Mouse (Mus musculus) ES-CJ7 (cell line): ENCODE data around the gene Gm20509.
A peak's percentile ranks its signal among the peaks of the same experiment; 100 is the strongest.
"Not testable (repeated sequence)": the region's sequence is repeated elsewhere in the genome, so short reads cannot be mapped to it uniquely, and the experiment has no call there.

ENCODE experiments used
- DNase-seq: peaks from one replicate; pipeline ENCODE4 v3.0.0; 2011; ENCODE audit warnings: low read depth, low spot score

Gm20509 gene

DNA sequence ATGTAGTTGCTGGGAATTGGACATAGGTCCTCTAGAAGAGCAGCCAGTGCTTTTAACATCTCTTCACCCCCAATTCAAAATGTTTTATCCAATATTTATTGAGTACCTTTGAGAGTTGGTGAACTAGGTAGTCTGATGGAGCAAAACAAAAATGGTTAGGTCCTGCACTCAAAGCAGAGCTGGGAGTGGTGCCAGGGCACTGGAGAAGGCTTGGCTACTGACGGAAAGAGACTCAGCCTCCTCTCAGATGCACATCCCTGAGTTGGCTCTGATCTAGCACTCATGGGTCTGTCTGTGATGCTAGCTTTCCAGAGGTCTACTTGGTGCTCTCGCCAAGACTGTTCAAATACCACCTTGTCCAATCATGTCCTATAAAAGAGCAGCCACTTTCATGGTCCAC lies 4.4 kb upstream of the Gm20509 start:
- no peak for DNase-seq

DNA sequence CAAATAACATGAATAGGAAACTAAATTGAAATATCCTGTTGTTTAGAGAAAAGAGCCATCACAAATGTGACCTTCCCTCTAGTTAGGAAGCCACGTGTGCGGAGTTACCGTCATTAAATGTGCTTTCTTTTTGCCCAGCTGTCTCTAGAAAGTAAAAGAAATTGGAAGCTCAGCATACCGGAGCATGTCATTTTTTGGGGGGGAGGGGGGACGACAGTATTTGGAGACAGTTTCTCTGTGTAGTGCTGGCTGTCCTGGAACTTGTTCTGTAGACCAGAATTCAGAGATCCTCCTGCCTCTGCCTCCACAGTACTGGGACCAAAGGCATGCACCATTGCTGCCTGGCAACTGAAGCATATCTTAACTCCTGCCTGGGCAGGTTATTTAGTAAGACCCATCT lies 734 bp upstream of the Gm20509 start, which contains the start of gene Khdc3:
Khdc3 (plus strand) TSS at position 301 of the 400 bp plus-strand sequence.
- no peak for DNase-seq

DNA sequence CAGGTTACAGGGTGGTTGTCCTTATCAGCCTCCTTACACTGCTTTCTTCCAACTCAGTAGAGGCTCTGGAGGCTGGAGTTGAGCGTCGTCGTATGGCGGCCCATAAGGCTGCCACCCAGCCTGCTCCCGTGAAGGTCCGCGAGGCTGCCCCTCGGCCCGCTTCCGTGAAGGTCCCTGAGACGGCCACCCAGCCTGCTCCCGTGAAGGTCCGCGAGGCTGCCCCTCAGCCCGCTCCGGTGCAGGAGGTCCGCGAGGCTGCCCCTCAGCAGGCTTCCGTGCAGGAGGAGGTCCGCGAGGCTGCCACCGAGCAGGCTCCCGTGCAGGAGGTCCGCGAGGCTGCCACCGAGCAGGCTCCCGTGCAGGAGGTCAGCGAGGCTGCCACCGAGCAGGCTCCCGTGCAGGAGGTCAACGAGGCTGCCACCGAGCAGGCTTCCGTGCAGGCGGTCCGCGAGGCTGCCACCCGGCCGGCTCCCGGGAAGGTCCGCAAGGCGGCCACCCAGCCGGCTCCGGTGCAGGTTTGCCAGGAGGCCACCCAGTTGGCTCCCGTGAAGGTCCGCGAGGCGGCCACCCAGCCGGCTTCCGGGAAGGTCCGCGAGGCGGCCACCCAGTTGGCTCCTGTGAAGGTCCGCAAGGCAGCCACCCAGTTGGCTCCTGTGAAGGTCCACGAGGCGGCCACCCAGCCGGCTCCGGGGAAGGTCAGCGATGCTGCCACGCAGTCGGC lies 1.0 kb downstream of the Gm20509 start:
- DNase-seq: no peak

GRCm38 (mm10) chr9:73103880-73104198 lies 1.6 kb downstream of the Gm20509 start:
- no peak for DNase-seq

GRCm38 (mm10) chr9:73105141-73105540 lies 2.9 kb downstream of the Gm20509 start:
- DNase-seq: no peak

DNA sequence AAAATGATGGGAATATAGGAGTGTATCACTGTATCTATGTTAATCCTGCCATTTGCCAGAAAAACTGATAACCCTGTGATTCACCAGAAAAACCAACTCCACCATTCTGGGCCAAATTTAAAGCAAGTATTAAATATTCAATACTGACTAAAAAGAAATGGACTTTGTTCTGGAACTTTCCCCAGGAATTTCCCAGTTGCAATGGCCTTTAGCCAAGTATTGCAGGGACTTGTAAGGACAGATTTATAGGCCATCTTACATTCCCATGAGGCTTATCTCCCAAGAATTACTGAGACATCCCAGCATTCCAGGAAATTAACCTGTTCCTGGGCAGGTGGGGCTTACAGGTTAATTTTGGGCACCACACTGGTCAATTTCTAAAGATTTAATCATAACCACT lies 3.5 kb downstream of the Gm20509 start:
- DNase-seq: no peak

- peak; percentile 97 for DNase-seq
These were observed 10.9 kb downstream of the Gm20509 start, which contains the start of gene Rsl24d1 for GRCm38 (mm10) chr9:73112919-73113906. Gene Rsl24d1, plus strand, starts transcription at chr9:73113426.

DNA sequence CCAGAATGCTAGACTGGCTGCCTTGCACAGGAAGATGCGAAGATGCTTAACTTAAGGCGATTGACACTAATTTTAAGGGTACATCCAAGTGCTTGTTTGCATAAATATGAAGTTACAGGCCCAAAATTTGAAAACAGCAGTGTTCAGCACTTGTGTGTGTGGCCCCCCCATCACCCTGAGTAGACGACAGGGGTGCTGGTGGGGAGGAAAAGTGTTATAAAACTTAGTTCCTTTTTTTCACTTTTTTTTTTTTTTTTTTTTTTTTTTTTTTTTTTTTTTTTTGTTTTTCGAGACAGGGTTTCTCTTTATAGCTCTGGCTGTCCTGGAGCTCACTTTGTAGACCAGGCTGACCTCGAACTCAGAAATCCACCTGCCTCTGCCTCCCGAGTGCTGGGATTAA lies 14.4 kb downstream of the Gm20509 start:
- not testable (repeated sequence) for DNase-seq

DNA sequence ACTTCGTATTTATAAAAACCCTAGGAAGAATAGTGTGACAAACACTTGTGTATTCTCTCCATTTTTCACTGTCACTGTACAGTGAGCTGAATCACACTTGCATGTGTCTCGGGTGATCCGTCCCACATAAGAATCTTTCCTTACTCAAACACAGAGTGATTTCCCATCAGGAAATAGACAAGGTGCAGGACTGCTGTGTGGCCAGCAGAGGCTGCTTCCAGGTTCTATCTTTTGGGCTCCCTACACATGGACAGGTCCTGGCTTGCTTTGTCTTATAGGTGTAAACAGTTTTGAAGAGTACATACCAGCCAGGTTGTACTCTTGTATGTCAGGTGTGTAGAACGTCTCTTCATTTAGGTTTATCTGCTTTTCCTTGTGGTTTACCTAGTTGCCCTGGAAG lies 15.7 kb downstream of the Gm20509 start:
- peak; percentile 45 for DNase-seq

- peak; percentile 68 for DNase-seq
These were observed 19.5 kb downstream of the Gm20509 start for GRCm38 (mm10) chr9:73121735-73122134.

DNA sequence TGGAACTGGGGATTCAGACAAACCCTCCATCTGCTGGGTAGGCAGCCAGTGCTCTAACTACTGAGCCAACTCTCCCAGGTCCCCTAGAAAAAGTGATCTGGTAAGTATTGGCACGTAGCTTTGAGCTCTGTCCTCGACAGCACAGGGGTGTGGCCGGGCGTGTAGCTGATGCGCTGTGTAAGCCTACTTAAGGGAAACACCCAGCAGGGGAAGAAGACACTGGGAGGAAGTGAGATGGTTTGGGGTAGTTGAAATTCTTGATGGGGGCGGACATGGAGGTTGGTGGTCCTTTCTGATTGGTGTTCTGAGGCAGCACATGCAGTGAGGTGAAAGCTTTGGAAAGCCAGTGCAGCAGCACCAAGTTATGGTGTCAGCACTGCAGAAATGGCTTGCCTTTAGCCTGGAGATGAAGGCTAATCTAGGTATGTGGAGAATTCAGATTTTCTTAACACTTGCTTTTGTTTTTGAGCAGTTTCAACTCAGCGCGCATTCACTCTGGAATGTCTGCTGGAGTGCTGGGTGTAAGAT lies 22.8 kb downstream of the Gm20509 start:
- peak; percentile 58 for DNase-seq

DNA sequence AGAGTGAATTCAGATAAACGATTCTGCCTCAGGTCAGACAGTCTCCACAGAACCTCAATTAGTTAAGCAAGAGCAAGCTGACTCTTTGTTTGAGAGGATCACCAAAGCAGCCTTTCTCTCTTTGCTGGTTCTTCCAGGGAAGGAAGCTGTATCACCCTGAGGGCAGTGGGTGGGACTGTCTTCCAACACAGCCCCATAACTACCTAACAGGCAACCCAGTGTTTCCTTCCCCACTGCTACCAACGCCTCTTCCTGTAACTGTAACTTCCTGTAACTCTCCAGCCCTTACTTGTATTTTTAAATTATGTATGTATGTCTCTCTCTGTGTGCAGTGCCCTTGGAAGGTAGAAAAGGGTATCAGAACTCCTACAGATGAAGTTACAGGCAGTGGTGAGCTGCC lies 25.2 kb downstream of the Gm20509 start:
- DNase-seq: no peak

DNA sequence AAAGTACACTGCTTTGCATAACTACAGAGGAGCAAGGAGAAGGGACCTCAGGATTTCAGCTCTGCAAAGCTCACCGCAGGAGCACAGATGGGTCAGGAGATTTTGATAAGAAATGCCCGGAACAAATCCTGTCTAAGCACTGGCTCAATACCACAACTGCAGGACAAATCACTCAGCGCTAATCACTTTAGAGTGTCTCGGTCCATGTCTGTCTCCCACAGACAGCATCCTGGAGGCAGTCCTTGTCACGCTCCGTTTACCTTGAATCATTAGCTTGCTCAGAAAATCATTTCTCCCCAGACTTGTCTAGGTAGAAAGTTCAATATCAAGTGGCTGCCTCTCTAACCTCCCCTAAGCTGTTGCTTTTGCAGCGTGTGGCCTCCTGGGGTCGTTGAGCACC lies 27.6 kb downstream of the Gm20509 start:
- no peak for DNase-seq

DNA sequence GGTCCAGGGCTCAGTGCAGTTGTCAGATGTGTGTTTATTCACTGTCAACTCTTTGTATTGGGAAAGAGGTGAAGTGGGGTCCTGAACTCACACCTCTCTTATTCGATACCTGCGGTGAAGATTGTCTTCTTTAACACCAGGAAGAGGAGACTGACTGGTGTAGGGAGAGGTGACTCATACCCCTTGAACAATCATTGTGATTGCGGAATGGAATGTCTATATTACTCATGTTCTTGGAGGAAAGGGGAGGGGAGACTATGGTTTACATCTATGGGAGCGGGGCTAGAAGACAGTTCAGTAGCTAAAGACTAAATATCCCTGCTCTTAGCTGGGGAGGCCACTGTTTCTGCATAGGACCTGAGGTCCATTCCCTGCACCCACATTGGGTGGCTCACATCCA lies 28.3 kb downstream of the Gm20509 start:
- DNase-seq: no peak

- no peak for DNase-seq
These were observed 35.1 kb downstream of the Gm20509 start for GRCm38 (mm10) chr9:73137341-73137886.

GRCm38 (mm10) chr9:73154347-73154746 lies 52.1 kb downstream of the Gm20509 start:
- peak; percentile 36 for DNase-seq

DNA sequence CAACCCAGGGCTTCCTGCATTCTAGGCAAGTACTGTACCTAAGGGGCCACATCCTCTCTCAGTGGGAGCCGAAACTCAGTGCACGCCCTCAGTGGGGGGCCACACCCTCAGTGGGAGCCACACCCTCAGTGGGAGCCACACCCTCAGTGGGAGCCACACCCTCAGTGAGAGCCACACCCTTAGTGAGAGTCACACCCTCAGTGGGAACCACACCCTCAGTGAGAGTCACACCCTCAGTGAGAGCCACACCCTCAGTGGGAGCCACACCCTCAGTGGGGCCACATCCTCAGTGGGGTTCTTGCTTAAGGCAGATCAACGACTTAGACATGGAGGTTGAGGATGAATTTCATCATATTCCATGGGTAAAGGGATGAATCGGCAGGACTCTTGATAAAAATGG lies 55.7 kb downstream of the Gm20509 start:
- DNase-seq: peak; percentile 70

DNA sequence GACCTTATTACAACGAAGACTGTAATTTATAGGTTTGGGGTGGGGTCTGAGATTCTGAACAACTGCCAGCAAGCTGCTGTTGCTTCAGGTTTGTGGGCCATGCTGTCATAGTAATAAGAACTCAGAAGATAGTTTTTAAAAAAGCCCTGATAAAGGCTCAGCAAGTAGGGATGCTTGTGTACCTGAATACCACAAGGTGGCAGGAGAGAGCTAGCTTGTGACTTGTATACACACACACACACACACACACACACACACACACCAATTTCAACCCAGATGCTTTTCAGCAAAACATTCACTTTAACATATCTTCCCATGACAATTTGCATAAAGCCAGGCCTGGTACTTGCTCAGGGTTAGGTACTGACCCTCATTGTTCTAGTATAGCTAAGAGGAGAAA lies 57.0 kb downstream of the Gm20509 start:
- DNase-seq: peak; percentile 72

- peak; percentile 90 for DNase-seq
These were observed 60.5 kb downstream of the Gm20509 start for GRCm38 (mm10) chr9:73162571-73163333.

- no peak for DNase-seq
These were observed 63.4 kb downstream of the Gm20509 start for GRCm38 (mm10) chr9:73165631-73166030.
